Mouse (Mus musculus): ENCODE measurements around the gene Fam178b.

DNA sequence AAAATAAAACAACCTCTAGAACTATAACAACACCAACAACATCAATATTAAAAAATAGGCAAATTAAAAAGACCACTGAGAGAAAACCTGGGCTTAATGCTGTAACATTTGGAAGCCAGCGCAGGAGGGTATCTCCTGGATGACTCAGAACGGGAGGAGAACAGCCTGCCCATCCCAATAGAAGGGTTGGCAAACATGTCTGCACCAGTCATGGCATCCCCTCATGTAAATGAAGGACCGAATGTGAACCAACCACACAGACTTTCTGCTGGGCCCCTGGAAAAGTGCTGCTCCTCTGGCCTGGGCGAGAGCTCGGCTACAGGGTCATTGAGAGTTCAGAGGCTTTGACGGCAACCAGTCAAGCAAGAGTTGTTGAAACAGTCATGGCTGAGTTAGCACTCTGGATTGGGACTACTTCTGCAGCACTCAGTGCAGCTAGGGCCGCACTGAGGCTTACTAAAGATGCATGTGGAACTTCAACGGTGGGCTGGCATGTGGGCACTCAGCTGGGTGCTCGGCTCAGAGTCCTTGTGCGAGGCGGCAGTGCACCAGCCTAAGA is 17.7 kb downstream of the Fam178b start:
- TF ChIP-seq POLR2A (IDR thresholded peaks at IDR 0.05; ENCODE audit: borderline replicate concordance, insufficient read depth, low read length), result no peak
- no peak for TF ChIP-seq CTCF (IDR thresholded peaks at IDR 0.05; ENCODE audit: borderline replicate concordance, insufficient read depth, low read depth, low read length)

All from cerebellum, adult 2 months (tissue).